Mouse (Mus musculus): ENCODE results near the gene Prdm16. TPM values are rescaled to one million over a fixed set of nuclear protein-coding genes. Genes with fewer than 3 reads are reported as not detected.
A peak's percentile ranks its signal among the peaks of the same experiment; 100 is the strongest.

The Prdm16 gene
- polyA plus RNA-seq, 1 experiment from 2014 or later: 18.1 TPM

GRCm38 (mm10) chr4:154523898-154524297 is 112.8 kb downstream of the Prdm16 start:
- no peak overlapping the region for H3K4me3 ChIP-seq (ENCODE audit: control insufficient read depth in 1 of 2, insufficient read depth in 1 of 2, low read depth in 1 of 2, low read length in 2 of 2)
- no peak overlapping the region for H3K4me2 ChIP-seq (ENCODE audit: low read length)
- no peak overlapping the region for H3K27ac ChIP-seq (replicated peaks in 1 of 2; ENCODE audit: control insufficient read depth in 1 of 2, insufficient read depth in 1 of 2, low read depth in 2 of 2, low read length in 2 of 2)
- H3K27me3 ChIP-seq (ENCODE audit: control insufficient read depth, insufficient read depth, low read length): peaks cover 4% of the 10 kb centered on the region; the same call in 1 of the 2 replicates
- WGBS: 65% methylated on average over 17 of the region's 17 CpGs
- H3K9me3 ChIP-seq (ENCODE audit: control insufficient read depth, low read length): no peaks in the 10 kb centered on the region
- no peaks in the 10 kb centered on the region for H3K36me3 ChIP-seq (ENCODE audit: control insufficient read depth, insufficient read depth, low read length)
- ATAC-seq (ENCODE audit: insufficient number of reproducible peaks, insufficient read depth, low FRiP score, low read depth): no peak
- H3K4me1 ChIP-seq (ENCODE audit: control insufficient read depth in 2 of 2, insufficient read depth in 2 of 2, low read length in 2 of 2): peaks cover 58 to 62% of the 10 kb centered on the region in 2 experiments
- H3K9ac ChIP-seq (ENCODE audit: low read length): no peak overlapping the region

- ATAC-seq (ENCODE audit: insufficient number of reproducible peaks, insufficient read depth, low FRiP score, low read depth): no peak
- peaks cover 51 to 57% of the 10 kb centered on the region in 2 experiments for H3K4me1 ChIP-seq (ENCODE audit: control insufficient read depth in 2 of 2, insufficient read depth in 2 of 2, low read length in 2 of 2)
- WGBS: 64% methylated on average over 7 of the region's 7 CpGs
These were observed 114.6 kb downstream of the Prdm16 start for GRCm38 (mm10) chr4:154521881-154522676.

GRCm38 (mm10) chr4:154519470-154520037 is 117.1 kb downstream of the Prdm16 start:
- Histone ChIP-seq H3K4me1 (ENCODE audit: control insufficient read depth in 2 of 2, insufficient read depth in 2 of 2, low read length in 2 of 2) (peaks cover 51 to 67% of the 10 kb centered on the region in 2 experiments), H3K4me3 (ENCODE audit: control insufficient read depth in 1 of 2, insufficient read depth in 1 of 2, low read depth in 1 of 2, low read length in 2 of 2) (no peak overlapping the region), H3K9ac (ENCODE audit: low read length) (peak overlapping the region; percentile 47), H3K4me2 (ENCODE audit: low read length) (peak overlapping the region; percentile 23; the same call in 1 of the 2 replicates), H3K36me3 (ENCODE audit: control insufficient read depth, insufficient read depth, low read length) (no peaks in the 10 kb centered on the region), H3K27me3 (ENCODE audit: control insufficient read depth, insufficient read depth, low read length) (no peaks in the 10 kb centered on the region), H3K9me3 (ENCODE audit: control insufficient read depth, low read length) (no peaks in the 10 kb centered on the region), H3K27ac (replicated peaks in 1 of 2; ENCODE audit: control insufficient read depth in 1 of 2, insufficient read depth in 1 of 2, low read depth in 2 of 2, low read length in 2 of 2) (peak overlapping the region; percentile 57 to 64)
- no peak for ATAC-seq (ENCODE audit: insufficient number of reproducible peaks, insufficient read depth, low FRiP score, low read depth)
- 22% methylated on average over 16 of the region's 16 CpGs for WGBS

More at GRCm38 (mm10) chr4:154521881-154522676, 114.6 kb downstream of the Prdm16 start:
- no peak overlapping the region for H3K4me3 ChIP-seq (ENCODE audit: control insufficient read depth in 1 of 2, insufficient read depth in 1 of 2, low read depth in 1 of 2, low read length in 2 of 2)
- peak overlapping the region in 1 of 2 experiments; percentile 64; a peak in 3 of 4 replicates for H3K27ac ChIP-seq (replicated peaks in 1 of 2; ENCODE audit: control insufficient read depth in 1 of 2, insufficient read depth in 1 of 2, low read depth in 2 of 2, low read length in 2 of 2)
- no peaks in the 10 kb centered on the region for H3K9me3 ChIP-seq (ENCODE audit: control insufficient read depth, low read length)
- no peak overlapping the region for H3K9ac ChIP-seq (ENCODE audit: low read length)
- H3K4me2 ChIP-seq (ENCODE audit: low read length): no peak overlapping the region
- no peaks in the 10 kb centered on the region for H3K36me3 ChIP-seq (ENCODE audit: control insufficient read depth, insufficient read depth, low read length)
- peaks cover 4% of the 10 kb centered on the region; the same call in 1 of the 2 replicates for H3K27me3 ChIP-seq (ENCODE audit: control insufficient read depth, insufficient read depth, low read length)

DNA sequence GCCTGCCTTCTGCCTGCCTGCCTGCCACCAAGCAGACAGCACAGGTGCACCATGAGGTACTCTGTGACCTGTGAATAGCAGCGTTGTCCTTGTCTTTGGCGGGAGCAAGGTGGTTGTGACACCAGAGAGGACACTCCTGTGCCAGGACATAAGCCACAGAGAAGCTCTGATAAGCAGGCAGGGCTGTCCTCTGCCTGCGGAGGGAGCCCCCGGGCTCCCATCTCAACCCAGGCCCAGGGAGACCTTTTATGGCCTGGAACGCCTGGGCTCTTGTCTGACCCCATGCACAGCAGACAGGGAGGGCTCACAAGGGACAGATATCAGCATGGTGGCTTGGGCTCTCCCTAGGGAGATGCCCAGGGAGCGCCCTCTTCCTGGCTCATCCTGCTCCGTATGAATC is 118.7 kb downstream of the Prdm16 start:
- Histone ChIP-seq H3K27ac (replicated peaks in 1 of 2; ENCODE audit: control insufficient read depth in 1 of 2, insufficient read depth in 1 of 2, low read depth in 2 of 2, low read length in 2 of 2) (peak overlapping the region; percentile 21 to 64; a peak in 3 of 4 replicates), H3K27me3 (ENCODE audit: control insufficient read depth, insufficient read depth, low read length) (no peaks in the 10 kb centered on the region), H3K4me3 (ENCODE audit: control insufficient read depth in 1 of 2, insufficient read depth in 1 of 2, low read depth in 1 of 2, low read length in 2 of 2) (no peak overlapping the region), H3K9ac (ENCODE audit: low read length) (0 out of 2 replicates have a peak overlapping the region, but pooled peaks have one; percentile 8), H3K36me3 (ENCODE audit: control insufficient read depth, insufficient read depth, low read length) (no peaks in the 10 kb centered on the region), H3K4me2 (ENCODE audit: low read length) (no peak overlapping the region), H3K9me3 (ENCODE audit: control insufficient read depth, low read length) (no peaks in the 10 kb centered on the region), H3K4me1 (ENCODE audit: control insufficient read depth in 2 of 2, insufficient read depth in 2 of 2, low read length in 2 of 2) (peaks cover 48 to 59% of the 10 kb centered on the region in 2 experiments)
- WGBS: 55% methylated on average over 7 of the region's 7 CpGs
- ATAC-seq (ENCODE audit: insufficient number of reproducible peaks, insufficient read depth, low FRiP score, low read depth): no peak

DNA sequence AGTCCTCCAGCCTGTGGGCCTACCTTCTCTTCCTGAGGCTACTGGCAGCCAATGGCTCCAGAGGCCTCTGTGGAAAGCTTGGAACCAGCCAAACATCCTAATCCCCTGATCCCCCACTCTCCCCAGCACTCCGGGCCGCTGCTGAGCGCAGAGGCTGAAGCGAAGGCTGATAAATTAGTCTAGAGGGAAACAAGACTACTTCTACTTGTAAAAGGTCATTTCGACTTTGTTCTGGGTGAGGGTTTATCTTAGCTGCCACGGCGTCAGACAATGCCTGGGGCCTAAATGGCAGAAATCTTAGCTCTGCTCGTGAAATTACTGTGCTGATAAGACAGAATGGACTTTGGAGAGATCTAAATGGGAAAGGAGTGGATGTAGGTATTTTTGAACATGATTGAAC is 120.2 kb downstream of the Prdm16 start:
- H3K4me2 ChIP-seq (ENCODE audit: low read length): no peak overlapping the region
- H3K27ac ChIP-seq (replicated peaks in 1 of 2; ENCODE audit: control insufficient read depth in 1 of 2, insufficient read depth in 1 of 2, low read depth in 2 of 2, low read length in 2 of 2): peak overlapping the region; percentile 61 to 83
- 12% methylated on average over 8 of the region's 8 CpGs for WGBS
- ATAC-seq (ENCODE audit: insufficient number of reproducible peaks, insufficient read depth, low FRiP score, low read depth): no peak
- H3K27me3 ChIP-seq (ENCODE audit: control insufficient read depth, insufficient read depth, low read length): no peaks in the 10 kb centered on the region
- H3K4me1 ChIP-seq (ENCODE audit: control insufficient read depth in 2 of 2, insufficient read depth in 2 of 2, low read length in 2 of 2): peaks cover 44 to 60% of the 10 kb centered on the region in 2 experiments
- H3K4me3 ChIP-seq (ENCODE audit: control insufficient read depth in 1 of 2, insufficient read depth in 1 of 2, low read depth in 1 of 2, low read length in 2 of 2): no peak overlapping the region
- H3K9me3 ChIP-seq (ENCODE audit: control insufficient read depth, low read length): no peaks in the 10 kb centered on the region
- H3K9ac ChIP-seq (ENCODE audit: low read length): peak overlapping the region; percentile 53
- no peaks in the 10 kb centered on the region for H3K36me3 ChIP-seq (ENCODE audit: control insufficient read depth, insufficient read depth, low read length)

GRCm38 (mm10) chr4:154513664-154514063 is 123.0 kb downstream of the Prdm16 start:
- Histone ChIP-seq H3K4me3 (ENCODE audit: control insufficient read depth in 1 of 2, insufficient read depth in 1 of 2, low read depth in 1 of 2, low read length in 2 of 2) (no peak overlapping the region), H3K4me1 (ENCODE audit: control insufficient read depth in 2 of 2, insufficient read depth in 2 of 2, low read length in 2 of 2) (peaks cover 40 to 59% of the 10 kb centered on the region in 2 experiments), H3K27ac (replicated peaks in 1 of 2; ENCODE audit: control insufficient read depth in 1 of 2, insufficient read depth in 1 of 2, low read depth in 2 of 2, low read length in 2 of 2) (no peak overlapping the region), H3K4me2 (ENCODE audit: low read length) (no peak overlapping the region), H3K36me3 (ENCODE audit: control insufficient read depth, insufficient read depth, low read length) (no peaks in the 10 kb centered on the region), H3K9ac (ENCODE audit: low read length) (no peak overlapping the region), H3K27me3 (ENCODE audit: control insufficient read depth, insufficient read depth, low read length) (no peaks in the 10 kb centered on the region; the same call in 1 of the 2 replicates), H3K9me3 (ENCODE audit: control insufficient read depth, low read length) (no peaks in the 10 kb centered on the region)
- ATAC-seq (ENCODE audit: insufficient number of reproducible peaks, insufficient read depth, low FRiP score, low read depth): no peak
- 44% methylated on average over 2 of the region's 2 CpGs for WGBS

DNA sequence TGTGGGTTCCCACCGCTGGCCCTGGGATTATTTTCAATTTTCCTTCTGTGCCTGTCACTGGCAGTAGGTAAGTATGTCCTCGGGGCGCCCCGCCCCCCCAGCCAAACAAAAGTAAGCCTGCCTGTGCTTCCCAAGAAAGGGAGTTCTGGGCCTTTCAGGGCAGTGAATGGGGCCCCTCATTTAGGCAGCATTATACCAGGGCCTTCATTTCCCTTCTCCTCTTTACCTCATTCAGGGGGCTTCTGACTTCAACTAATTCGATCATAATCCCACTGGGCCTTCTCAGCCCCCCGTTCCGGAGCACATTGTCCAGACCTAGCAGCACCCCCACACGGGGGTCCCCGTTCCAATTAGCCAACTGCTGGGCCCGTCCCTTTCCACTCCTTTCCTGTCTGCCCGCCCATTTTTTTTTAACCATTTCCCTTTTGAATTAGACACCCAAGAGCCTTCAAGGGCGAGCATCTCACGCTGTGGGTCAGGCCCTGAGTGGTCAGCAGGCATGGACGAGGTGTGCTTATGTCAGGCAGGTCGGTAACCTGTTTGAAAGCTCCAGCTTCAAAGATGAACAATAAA is 124.1 kb downstream of the Prdm16 start:
- H3K27me3 ChIP-seq (ENCODE audit: control insufficient read depth, insufficient read depth, low read length): no peaks in the 10 kb centered on the region; the same call in 1 of the 2 replicates
- H3K27ac ChIP-seq (replicated peaks in 1 of 2; ENCODE audit: control insufficient read depth in 1 of 2, insufficient read depth in 1 of 2, low read depth in 2 of 2, low read length in 2 of 2): no peak overlapping the region
- H3K36me3 ChIP-seq (ENCODE audit: control insufficient read depth, insufficient read depth, low read length): no peaks in the 10 kb centered on the region
- peaks cover 37 to 58% of the 10 kb centered on the region in 2 experiments for H3K4me1 ChIP-seq (ENCODE audit: control insufficient read depth in 2 of 2, insufficient read depth in 2 of 2, low read length in 2 of 2)
- WGBS: 70% methylated on average over 15 of the region's 15 CpGs
- H3K9me3 ChIP-seq (ENCODE audit: control insufficient read depth, low read length): no peaks in the 10 kb centered on the region
- H3K9ac ChIP-seq (ENCODE audit: low read length): no peak overlapping the region
- H3K4me3 ChIP-seq (ENCODE audit: control insufficient read depth in 1 of 2, insufficient read depth in 1 of 2, low read depth in 1 of 2, low read length in 2 of 2): no peak overlapping the region
- H3K4me2 ChIP-seq (ENCODE audit: low read length): no peak overlapping the region
- ATAC-seq (ENCODE audit: insufficient number of reproducible peaks, insufficient read depth, low FRiP score, low read depth): no peak

Measured in heart, embryonic 14.5 days (tissue).